Mouse (Mus musculus): ENCODE results near the gene Gm10300. TPM values are rescaled to one million over a fixed set of nuclear protein-coding genes. Genes with fewer than 3 reads are reported as not detected.

Gm10300 gene
- polyA plus RNA-seq, 1 experiment = 0.15 TPM

DNA sequence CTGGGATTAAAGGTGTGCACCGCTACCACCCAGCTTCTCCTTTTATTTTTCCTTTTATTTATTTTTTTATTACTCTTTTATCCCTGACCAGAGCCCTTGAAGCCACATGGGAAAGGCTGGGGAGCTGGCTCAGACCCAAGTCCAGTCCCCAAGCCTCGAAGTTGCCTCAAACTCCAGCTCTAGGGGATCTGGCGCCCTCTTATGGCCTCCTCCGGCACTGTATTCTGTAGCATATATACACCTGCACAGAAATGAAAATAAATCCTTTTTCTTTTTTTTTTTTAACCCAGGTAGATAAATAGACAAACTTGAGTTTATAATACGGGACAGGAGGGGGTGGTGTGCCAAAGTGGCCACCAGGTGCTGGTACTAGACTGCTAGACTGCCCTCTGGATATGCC lies 47.2 kb downstream of the Gm10300 start:
- 69% methylated on average over 5 of the region's 5 CpGs for WGBS
- no peak for DNase-seq
- no peaks in the 10 kb centered on the region for H3K27me3 ChIP-seq (ENCODE audit: control insufficient read depth, insufficient read depth, low read length)
- no peak overlapping the region for H3K4me3 ChIP-seq (replicated peaks; ENCODE audit: insufficient read depth, low read depth, low read length)
- H3K4me1 ChIP-seq (ENCODE audit: control insufficient read depth, insufficient read depth, low read length) = no peaks in the 10 kb centered on the region
- no peak for TF ChIP-seq CTCF (IDR thresholded peaks at IDR 0.05; ENCODE audit: borderline replicate concordance, insufficient read depth, low read depth, low read length)
- TF ChIP-seq POLR2A (IDR thresholded peaks at IDR 0.05; ENCODE audit: borderline replicate concordance, insufficient read depth, low read length) = no peak
- no peak overlapping the region for H3K27ac ChIP-seq (ENCODE audit: insufficient read depth, low read length)

DNA sequence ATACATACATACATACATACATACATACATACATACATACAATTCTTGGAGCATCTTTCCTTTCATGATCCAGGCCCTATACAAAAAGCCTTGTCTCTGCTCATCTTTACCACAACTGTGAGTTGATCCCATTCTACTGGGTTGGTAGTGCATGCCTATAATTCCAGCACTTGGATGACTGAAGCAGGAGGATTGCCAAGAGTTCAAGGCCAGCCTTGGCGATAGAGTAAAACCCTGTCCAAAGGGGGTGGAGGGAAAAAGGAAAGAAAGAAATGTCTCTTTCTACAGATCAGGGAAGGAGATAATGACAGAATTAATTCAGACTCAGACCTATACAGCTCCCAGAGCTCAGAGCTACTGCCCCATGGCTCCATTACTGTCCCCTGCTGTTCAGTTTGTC lies 48.7 kb downstream of the Gm10300 start:
- Histone ChIP-seq H3K4me3 (replicated peaks; ENCODE audit: insufficient read depth, low read depth, low read length) (no peak overlapping the region), H3K27ac (ENCODE audit: insufficient read depth, low read length) (no peak overlapping the region), H3K27me3 (ENCODE audit: control insufficient read depth, insufficient read depth, low read length) (no peaks in the 10 kb centered on the region), H3K4me1 (ENCODE audit: control insufficient read depth, insufficient read depth, low read length) (no peaks in the 10 kb centered on the region)
- no peak for DNase-seq
- no peak for TF ChIP-seq POLR2A (IDR thresholded peaks at IDR 0.05; ENCODE audit: borderline replicate concordance, insufficient read depth, low read length)
- TF ChIP-seq CTCF (IDR thresholded peaks at IDR 0.05; ENCODE audit: borderline replicate concordance, insufficient read depth, low read depth, low read length) = no peak
- 33% methylated on average over 1 of the region's 1 CpGs for WGBS

Other genes with a start within 250 kb of the Gm10300 start
- gene Ptpru, start 236.4 kb upstream of the Gm10300 start, polyA plus RNA-seq (2012; rRNA removed) = 46.1 and 47.3 TPM in 2 replicates
- gene Mecr, start 231.2 kb upstream of the Gm10300 start, polyA plus RNA-seq (2012; rRNA removed) = 41.0 and 43.8 TPM in 2 replicates
- gene Srsf4, start 201.1 kb upstream of the Gm10300 start, polyA plus RNA-seq (2012; rRNA removed) = 77.6 and 81.9 TPM in 2 replicates
- gene Tmem200b, start 152.9 kb upstream of the Gm10300 start, polyA plus RNA-seq (2012; rRNA removed) = 26.3 and 29.5 TPM in 2 replicates
- 174 and 192 TPM in 2 replicates for gene Epb41, start 624 bp downstream of the Gm10300 start, polyA plus RNA-seq (2012; rRNA removed)
- 2.4 and 3.0 TPM in 2 replicates for gene Oprd1, start 69.8 kb downstream of the Gm10300 start, polyA plus RNA-seq (2012; rRNA removed)
- gene Ythdf2, start 137.6 kb downstream of the Gm10300 start, polyA plus RNA-seq (2012; rRNA removed) = 20.7 and 20.8 TPM in 2 replicates
- 20.5 and 20.6 TPM in 2 replicates for gene Gmeb1, start 186.9 kb downstream of the Gm10300 start, polyA plus RNA-seq (2012; rRNA removed)
- 22.5 and 24.3 TPM in 2 replicates for gene Taf12, start 199.7 kb downstream of the Gm10300 start, polyA plus RNA-seq (2012; rRNA removed)
- 2.2 and 3.1 TPM in 2 replicates for gene Rab42, start 228.7 kb downstream of the Gm10300 start, polyA plus RNA-seq (2012; rRNA removed)

Measured in cerebellum, adult 2 months (tissue).